Comparison of ENCODE assay signal across 9 mouse cellular contexts in the genomic region with DNA sequence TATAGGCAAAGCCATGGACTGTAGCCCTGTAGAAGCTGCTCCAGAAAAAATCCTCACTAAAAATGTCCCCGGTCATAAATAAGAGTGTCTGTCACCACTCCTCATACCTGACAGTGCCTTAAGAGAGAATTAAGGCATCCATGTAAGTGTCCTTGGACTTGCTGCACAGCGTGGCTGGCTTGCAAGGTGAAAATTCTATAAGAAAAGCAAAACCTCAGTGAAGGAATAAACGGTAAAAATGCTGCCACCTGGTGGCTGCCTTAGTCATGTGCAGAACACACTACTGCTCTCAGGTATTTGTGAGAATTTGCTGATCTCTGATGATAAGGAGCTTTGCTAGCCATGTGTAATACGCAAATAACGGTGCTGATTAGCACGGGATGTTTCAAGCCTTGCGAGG.
A peak's percentile ranks its signal among the peaks of the same experiment; 100 is the strongest.
DNase-seq lines count a peak whose midpoint lies in the region; ATAC-seq lines count a peak whose summit lies in the region.
"Had no signal": no experiment of that assay in that cellular context is flagged by ENCODE, and none has a peak within 500 bp of the region (broad histone marks: within the 10 kb centered on the region; RNA-seq: fewer than 3 reads in every experiment).

No protein-coding gene starts in this region.

- H3K27ac ChIP-seq in liver, embryonic 12.5 days = no peak overlapping the region
- H3K27ac ChIP-seq in hindbrain, embryonic 11.5 days (ENCODE audit: low read depth, low read length) = no peak overlapping the region
- H3K27ac ChIP-seq: embryonic facial prominence, embryonic 15.5 days had no signal

- H3K4me2 ChIP-seq in liver, embryonic 12.5 days = no peak overlapping the region
- H3K4me2 ChIP-seq in hindbrain, embryonic 11.5 days (replicated peaks; ENCODE audit: low read depth, low read length) = no peak overlapping the region
- H3K4me2 ChIP-seq: embryonic facial prominence, embryonic 15.5 days had no signal

- no peak overlapping the region for H3K9ac ChIP-seq in liver, embryonic 12.5 days
- H3K9ac ChIP-seq in hindbrain, embryonic 11.5 days (ENCODE audit: low read depth, low read length) = no peak overlapping the region
- H3K9ac ChIP-seq: embryonic facial prominence, embryonic 15.5 days had no signal

- DNase-seq in liver = peak; percentile 44
- DNase-seq in ZHBTc4 (ENCODE audit: low read depth, low spot score) = peak; percentile 71
- DNase-seq in cerebellum, postnatal 36 days = peak; percentile 78 to 80
- DNase-seq in hindbrain, embryonic 11.5 days (ENCODE audit: low spot score) = peak; percentile 79
- peak; percentile 41 to 48 for DNase-seq in left cerebral cortex, adult 8-10 months (ENCODE audit: low spot score in 2 of 2)
- DNase-seq in naive thymus-derived CD4-positive, alpha-beta T cell, adult 2 months (ENCODE audit: low read depth) = peak; percentile 11
- no peak for DNase-seq in T-cell, adult 2 months (ENCODE audit: low spot score)

- H3K4me3 ChIP-seq in liver, embryonic 12.5 days = no peak overlapping the region
- no peak overlapping the region for H3K4me3 ChIP-seq in hindbrain, embryonic 11.5 days (ENCODE audit: low read depth, low read length)
- H3K4me3 ChIP-seq: embryonic facial prominence, embryonic 15.5 days had no signal

- H3K36me3 ChIP-seq in liver, embryonic 12.5 days = no peaks in the 10 kb centered on the region
- no peaks in the 10 kb centered on the region for H3K36me3 ChIP-seq in hindbrain, embryonic 11.5 days (ENCODE audit: control insufficient read depth, insufficient read depth, low read length)
- H3K36me3 ChIP-seq: embryonic facial prominence, embryonic 15.5 days had no signal

- no peaks in the 10 kb centered on the region for H3K27me3 ChIP-seq in liver, embryonic 12.5 days (replicated peaks)
- no peaks in the 10 kb centered on the region for H3K27me3 ChIP-seq in hindbrain, embryonic 11.5 days (ENCODE audit: control insufficient read depth, insufficient read depth, low read length)
- H3K27me3 ChIP-seq: embryonic facial prominence, embryonic 15.5 days had no signal

- 24% methylated on average over 7 of the region's 7 CpGs for WGBS in liver, embryonic 12.5 days (ENCODE audit: insufficient replicate concordance)
- 32% methylated on average over 7 of the region's 7 CpGs for WGBS in hindbrain, embryonic 11.5 days

- ATAC-seq in liver, embryonic 12.5 days = no peak
- ATAC-seq in hindbrain, embryonic 11.5 days (ENCODE audit: low FRiP score) = no peak

- no peaks in the 10 kb centered on the region for H3K4me1 ChIP-seq in liver, embryonic 12.5 days
- no peaks in the 10 kb centered on the region for H3K4me1 ChIP-seq in hindbrain, embryonic 11.5 days (replicated peaks; ENCODE audit: control insufficient read depth, insufficient read depth, low read length)
- H3K4me1 ChIP-seq: embryonic facial prominence, embryonic 15.5 days had no signal

- no peaks in the 10 kb centered on the region for H3K9me3 ChIP-seq in liver, embryonic 12.5 days (replicated peaks)
- H3K9me3 ChIP-seq in hindbrain, embryonic 11.5 days (ENCODE audit: control insufficient read depth, low read length) = no peaks in the 10 kb centered on the region
- H3K9me3 ChIP-seq: embryonic facial prominence, embryonic 15.5 days had no signal
